Mouse (Mus musculus): ENCODE data around the gene Afp. TPM values are rescaled to one million over a fixed set of nuclear protein-coding genes. Genes with fewer than 3 reads are reported as not detected.

The Afp gene
- 0.26 and 0.52 TPM in 2 replicates for polyA plus RNA-seq (2015; fragmentation: Nextera tagmentation; extraction: Ambion mirVana)

- Histone ChIP-seq H3K27ac (ENCODE audit: low read length) (no peak within 1 kb of the TSS), H3K4me2 (ENCODE audit: low read length) (no peak within 1 kb of the TSS), H3K4me1 (replicated peaks; ENCODE audit: control insufficient read depth, insufficient read depth, low read length) (no peaks in the 10 kb centered on the region), H3K9me3 (ENCODE audit: control insufficient read depth, low read length) (no peaks in the 10 kb centered on the region), H3K4me3 (replicated peaks; ENCODE audit: low read length) (no peak within 1 kb of the TSS), H3K27me3 (replicated peaks; ENCODE audit: control insufficient read depth, insufficient read depth, low read length) (no peaks in the 10 kb centered on the region), H3K9ac (replicated peaks; ENCODE audit: low read depth, low read length) (no peak within 1 kb of the TSS), H3K36me3 (ENCODE audit: control insufficient read depth, insufficient read depth) (no peaks in the 10 kb centered on the region)
- no peak for ATAC-seq
- 90% methylated on average over 7 of the region's 7 CpGs for WGBS
Observed at GRCm38 (mm10) chr5:90490518-90490917, at the start of gene Afp. Afp (plus strand) TSS chr5:90490737.

GRCm38 (mm10) chr5:90447577-90447976, 43.0 kb upstream of the Afp start:
- Histone ChIP-seq H3K9ac (replicated peaks; ENCODE audit: low read depth, low read length) (no peak overlapping the region), H3K4me1 (replicated peaks; ENCODE audit: control insufficient read depth, insufficient read depth, low read length) (no peaks in the 10 kb centered on the region), H3K4me3 (replicated peaks; ENCODE audit: low read length) (no peak overlapping the region), H3K27me3 (replicated peaks; ENCODE audit: control insufficient read depth, insufficient read depth, low read length) (no peaks in the 10 kb centered on the region), H3K27ac (ENCODE audit: low read length) (no peak overlapping the region), H3K4me2 (ENCODE audit: low read length) (no peak overlapping the region), H3K9me3 (ENCODE audit: control insufficient read depth, low read length) (no peaks in the 10 kb centered on the region), H3K36me3 (ENCODE audit: control insufficient read depth, insufficient read depth) (no peaks in the 10 kb centered on the region)
- ATAC-seq = no peak
- 88% methylated on average over 3 of the region's 3 CpGs for WGBS

DNA sequence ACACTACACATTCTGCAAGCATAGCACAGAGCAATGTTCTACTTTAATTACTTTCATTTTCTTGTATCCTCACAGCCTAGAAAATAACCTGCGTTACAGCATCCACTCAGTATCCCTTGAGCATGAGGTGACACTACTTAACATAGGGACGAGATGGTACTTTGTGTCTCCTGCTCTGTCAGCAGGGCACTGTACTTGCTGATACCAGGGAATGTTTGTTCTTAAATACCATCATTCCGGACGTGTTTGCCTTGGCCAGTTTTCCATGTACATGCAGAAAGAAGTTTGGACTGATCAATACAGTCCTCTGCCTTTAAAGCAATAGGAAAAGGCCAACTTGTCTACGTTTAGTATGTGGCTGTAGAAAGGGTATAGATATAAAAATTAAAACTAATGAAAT, 40.6 kb upstream of the Afp start:
- ATAC-seq = no peak
- WGBS = 85% methylated on average over 5 of the region's 5 CpGs

GRCm38 (mm10) chr5:90452711-90453110, 37.8 kb upstream of the Afp start:
- no peak overlapping the region for H3K27ac ChIP-seq (ENCODE audit: low read length)
- H3K4me2 ChIP-seq (ENCODE audit: low read length) = no peak overlapping the region
- ATAC-seq = no peak
- no peaks in the 10 kb centered on the region for H3K36me3 ChIP-seq (ENCODE audit: control insufficient read depth, insufficient read depth)
- no peaks in the 10 kb centered on the region for H3K4me1 ChIP-seq (replicated peaks; ENCODE audit: control insufficient read depth, insufficient read depth, low read length)
- no peaks in the 10 kb centered on the region for H3K27me3 ChIP-seq (replicated peaks; ENCODE audit: control insufficient read depth, insufficient read depth, low read length)
- H3K4me3 ChIP-seq (replicated peaks; ENCODE audit: low read length) = no peak overlapping the region
- 84% methylated on average over 4 of the region's 4 CpGs for WGBS
- H3K9me3 ChIP-seq (ENCODE audit: control insufficient read depth, low read length) = no peaks in the 10 kb centered on the region
- H3K9ac ChIP-seq (replicated peaks; ENCODE audit: low read depth, low read length) = no peak overlapping the region

More for the DNA sequence above, 40.6 kb upstream of the Afp start:
- no peaks in the 10 kb centered on the region for H3K4me1 ChIP-seq (replicated peaks; ENCODE audit: control insufficient read depth, insufficient read depth, low read length)
- H3K27me3 ChIP-seq (replicated peaks; ENCODE audit: control insufficient read depth, insufficient read depth, low read length) = no peaks in the 10 kb centered on the region
- no peaks in the 10 kb centered on the region for H3K36me3 ChIP-seq (ENCODE audit: control insufficient read depth, insufficient read depth)
- no peak overlapping the region for H3K4me3 ChIP-seq (replicated peaks; ENCODE audit: low read length)
- H3K9ac ChIP-seq (replicated peaks; ENCODE audit: low read depth, low read length) = no peak overlapping the region
- H3K27ac ChIP-seq (ENCODE audit: low read length) = no peak overlapping the region
- no peak overlapping the region for H3K4me2 ChIP-seq (ENCODE audit: low read length)
- H3K9me3 ChIP-seq (ENCODE audit: control insufficient read depth, low read length) = no peaks in the 10 kb centered on the region

- H3K36me3 ChIP-seq (ENCODE audit: control insufficient read depth, insufficient read depth) = no peaks in the 10 kb centered on the region
- no peaks in the 10 kb centered on the region for H3K4me1 ChIP-seq (replicated peaks; ENCODE audit: control insufficient read depth, insufficient read depth, low read length)
- H3K4me2 ChIP-seq (ENCODE audit: low read length) = no peak overlapping the region
- no peak for ATAC-seq
- no peak overlapping the region for H3K4me3 ChIP-seq (replicated peaks; ENCODE audit: low read length)
- no peak overlapping the region for H3K9ac ChIP-seq (replicated peaks; ENCODE audit: low read depth, low read length)
- WGBS = 83% methylated on average over 1 of the region's 1 CpGs
- H3K27me3 ChIP-seq (replicated peaks; ENCODE audit: control insufficient read depth, insufficient read depth, low read length) = no peaks in the 10 kb centered on the region
- H3K9me3 ChIP-seq (ENCODE audit: control insufficient read depth, low read length) = no peaks in the 10 kb centered on the region
- no peak overlapping the region for H3K27ac ChIP-seq (ENCODE audit: low read length)
Observed at GRCm38 (mm10) chr5:90457241-90457640, 33.3 kb upstream of the Afp start.

GRCm38 (mm10) chr5:90458727-90459126, 31.8 kb upstream of the Afp start:
- Histone ChIP-seq H3K9me3 (ENCODE audit: control insufficient read depth, low read length) (no peaks in the 10 kb centered on the region), H3K4me1 (replicated peaks; ENCODE audit: control insufficient read depth, insufficient read depth, low read length) (no peaks in the 10 kb centered on the region), H3K36me3 (ENCODE audit: control insufficient read depth, insufficient read depth) (no peaks in the 10 kb centered on the region), H3K27ac (ENCODE audit: low read length) (no peak overlapping the region), H3K4me2 (ENCODE audit: low read length) (no peak overlapping the region), H3K27me3 (replicated peaks; ENCODE audit: control insufficient read depth, insufficient read depth, low read length) (no peaks in the 10 kb centered on the region), H3K9ac (replicated peaks; ENCODE audit: low read depth, low read length) (no peak overlapping the region), H3K4me3 (replicated peaks; ENCODE audit: low read length) (no peak overlapping the region)
- ATAC-seq = no peak
- 77% methylated on average over 5 of the region's 5 CpGs for WGBS

- no peaks in the 10 kb centered on the region for H3K27me3 ChIP-seq (replicated peaks; ENCODE audit: control insufficient read depth, insufficient read depth, low read length)
- H3K9ac ChIP-seq (replicated peaks; ENCODE audit: low read depth, low read length) = no peak within 1 kb of the TSS
- H3K27ac ChIP-seq (ENCODE audit: low read length) = no peak within 1 kb of the TSS
- 91% methylated on average over 8 of the region's 8 CpGs for WGBS
- ATAC-seq = no peak
- H3K36me3 ChIP-seq (ENCODE audit: control insufficient read depth, insufficient read depth) = no peaks in the 10 kb centered on the region
- no peak within 1 kb of the TSS for H3K4me2 ChIP-seq (ENCODE audit: low read length)
- H3K4me3 ChIP-seq (replicated peaks; ENCODE audit: low read length) = no peak within 1 kb of the TSS
- no peaks in the 10 kb centered on the region for H3K9me3 ChIP-seq (ENCODE audit: control insufficient read depth, low read length)
- H3K4me1 ChIP-seq (replicated peaks; ENCODE audit: control insufficient read depth, insufficient read depth, low read length) = no peaks in the 10 kb centered on the region
Observed at GRCm38 (mm10) chr5:90460619-90461018, 29.9 kb upstream of the Afp start, which contains the start of gene Alb. Alb (plus strand) TSS chr5:90460897.

DNA sequence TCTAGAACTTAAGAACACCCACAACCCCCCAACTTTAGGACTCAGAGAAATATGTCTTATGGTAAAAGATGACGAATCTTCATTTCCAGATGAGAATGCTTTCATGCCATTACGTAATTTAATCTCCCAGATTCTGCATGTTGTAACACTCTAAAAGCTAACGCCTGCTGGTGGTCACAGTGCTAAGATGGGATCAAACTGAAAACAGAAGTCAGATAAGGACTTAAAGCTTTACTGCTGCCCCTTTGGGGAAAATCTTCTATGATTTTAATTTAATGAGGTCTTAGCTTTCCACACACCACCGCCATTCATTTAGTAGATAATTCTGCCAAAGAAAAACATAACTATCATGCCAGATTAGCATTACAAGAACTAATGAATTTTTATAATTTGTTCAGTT, 23.7 kb upstream of the Afp start:
- Histone ChIP-seq H3K9me3 (ENCODE audit: control insufficient read depth, low read length) (no peaks in the 10 kb centered on the region), H3K4me2 (ENCODE audit: low read length) (no peak overlapping the region), H3K36me3 (ENCODE audit: control insufficient read depth, insufficient read depth) (no peaks in the 10 kb centered on the region), H3K9ac (replicated peaks; ENCODE audit: low read depth, low read length) (no peak overlapping the region), H3K4me1 (replicated peaks; ENCODE audit: control insufficient read depth, insufficient read depth, low read length) (no peaks in the 10 kb centered on the region), H3K4me3 (replicated peaks; ENCODE audit: low read length) (no peak overlapping the region), H3K27ac (ENCODE audit: low read length) (no peak overlapping the region), H3K27me3 (replicated peaks; ENCODE audit: control insufficient read depth, insufficient read depth, low read length) (no peaks in the 10 kb centered on the region)
- ATAC-seq = no peak
- 71% methylated on average over 4 of the region's 4 CpGs for WGBS

- Histone ChIP-seq H3K9ac (replicated peaks; ENCODE audit: low read depth, low read length) (no peak overlapping the region), H3K27me3 (replicated peaks; ENCODE audit: control insufficient read depth, insufficient read depth, low read length) (no peaks in the 10 kb centered on the region), H3K4me2 (ENCODE audit: low read length) (no peak overlapping the region), H3K4me3 (replicated peaks; ENCODE audit: low read length) (no peak overlapping the region), H3K4me1 (replicated peaks; ENCODE audit: control insufficient read depth, insufficient read depth, low read length) (no peaks in the 10 kb centered on the region), H3K27ac (ENCODE audit: low read length) (no peak overlapping the region), H3K9me3 (ENCODE audit: control insufficient read depth, low read length) (no peaks in the 10 kb centered on the region), H3K36me3 (ENCODE audit: control insufficient read depth, insufficient read depth) (no peaks in the 10 kb centered on the region)
- ATAC-seq = no peak
- 41% methylated on average over 6 of the region's 6 CpGs for WGBS
Observed at GRCm38 (mm10) chr5:90467245-90467644, 23.3 kb upstream of the Afp start.

GRCm38 (mm10) chr5:90470836-90471235, 19.7 kb upstream of the Afp start:
- no peaks in the 10 kb centered on the region for H3K9me3 ChIP-seq (ENCODE audit: control insufficient read depth, low read length)
- H3K4me3 ChIP-seq (replicated peaks; ENCODE audit: low read length) = no peak overlapping the region
- no peaks in the 10 kb centered on the region for H3K4me1 ChIP-seq (replicated peaks; ENCODE audit: control insufficient read depth, insufficient read depth, low read length)
- H3K4me2 ChIP-seq (ENCODE audit: low read length) = no peak overlapping the region
- no peak overlapping the region for H3K27ac ChIP-seq (ENCODE audit: low read length)
- H3K9ac ChIP-seq (replicated peaks; ENCODE audit: low read depth, low read length) = no peak overlapping the region
- no peaks in the 10 kb centered on the region for H3K27me3 ChIP-seq (replicated peaks; ENCODE audit: control insufficient read depth, insufficient read depth, low read length)
- no peak for ATAC-seq
- WGBS = 92% methylated on average over 3 of the region's 3 CpGs
- H3K36me3 ChIP-seq (ENCODE audit: control insufficient read depth, insufficient read depth) = no peaks in the 10 kb centered on the region
